Mouse (Mus musculus) erythroblast, embryonic 14.5 days (primary cell): ENCODE data around the gene 1110051M20Rik.

ENCODE experiments used
- GATA1 ChIP-seq: IDR thresholded peaks from 2 replicates; pipeline ENCODE4 v1.6.1; 2012; ENCODE audit warnings: low read length, inconsistent platforms, mixed read lengths
- TAL1 ChIP-seq: IDR thresholded peaks from 3 replicates; pipeline ENCODE4 v1.6.1; 2012; ENCODE audit warnings: low read length, inconsistent platforms, mixed read lengths

DNA sequence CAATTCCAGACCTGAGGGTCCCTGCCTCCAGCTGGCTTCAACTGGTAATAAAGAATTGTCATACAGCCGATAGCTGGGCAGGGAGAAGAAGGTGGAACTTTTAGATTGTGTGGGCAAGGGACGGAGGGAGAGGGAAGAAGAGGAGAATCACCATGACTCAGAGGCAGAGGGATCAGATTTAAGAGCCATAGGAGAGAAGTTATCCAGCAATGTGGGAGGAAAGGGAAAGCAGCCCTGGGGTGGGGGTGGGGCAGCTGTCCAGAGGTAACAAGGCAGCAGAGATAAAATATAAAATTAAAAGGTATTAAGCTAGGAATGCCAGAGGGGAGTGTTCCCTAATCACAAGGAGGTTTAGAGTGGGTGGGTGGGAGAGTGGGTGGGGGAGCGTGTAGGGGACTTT lies 56.2 kb downstream of the 1110051M20Rik start:
- TF ChIP-seq GATA1 (no peak), TAL1 (no peak)
